Mouse (Mus musculus) stomach, embryonic 15.5 days (tissue): Measurements from ENCODE around the gene Zwint. TPM values are rescaled to one million over a fixed set of nuclear protein-coding genes. Genes with fewer than 3 reads are reported as not detected.
A peak's percentile ranks its signal among the peaks of the same experiment; 100 is the strongest.

ENCODE experiments used
- ATAC-seq: fragments of 200-750 bp; cut with Nextera tagmentation; 2 replicates; pipeline ENCODE4 v1.8.0; 2017; ENCODE audit warnings: low read depth, moderate number of reproducible peaks, moderate TSS enrichment; ENCODE audit not compliant: insufficient read depth, low FRiP score
- H3K27ac ChIP-seq: fragments of 300-500 bp; sonication (generic); 2 replicates; pipeline ENCODE4 v1.5.1; 2015; ENCODE audit warnings: mild to moderate bottlenecking, inconsistent platforms
- H3K27me3 ChIP-seq: fragments of 300-500 bp; sonication (generic); replicated peaks from 2 replicates; pipeline ENCODE4 v1.6.1; 2015; ENCODE audit warnings: inconsistent platforms
- H3K36me3 ChIP-seq: fragments of 300-500 bp; sonication (generic); 2 replicates; pipeline ENCODE4 v1.6.1; 2015; ENCODE audit warnings: inconsistent platforms
- H3K4me1 ChIP-seq: fragments of 300-500 bp; sonication (generic); 2 replicates; pipeline ENCODE4 v1.6.1; 2015; ENCODE audit warnings: inconsistent platforms
- H3K4me2 ChIP-seq: fragments of 300-500 bp; sonication (generic); 2 replicates; pipeline ENCODE4 v1.6.1; 2015; ENCODE audit warnings: mild to moderate bottlenecking, inconsistent platforms
- H3K4me3 ChIP-seq: fragments of 300-500 bp; sonication (generic); replicated peaks from 2 replicates; pipeline ENCODE4 v1.5.1; 2015; ENCODE audit warnings: inconsistent platforms
- H3K9ac ChIP-seq: fragments of 300-500 bp; sonication (generic); 2 replicates; pipeline ENCODE4 v1.6.1; 2015; ENCODE audit warnings: inconsistent platforms
- H3K9me3 ChIP-seq: fragments of 300-500 bp; sonication (generic); 2 replicates; pipeline ENCODE4 v1.6.1; 2016; ENCODE audit warnings: inconsistent platforms
- WGBS: fragments of 180-500 bp; shearing (Covaris S2); methylation state at CpG from one replicate; pipeline ENCODE4 v1.1.7; 2015; 5-methylcytosine and 5-hydroxymethylcytosine counted together
- polyA plus RNA-seq: library from polyadenylated mRNA; unstranded; fragments of >200 nt; fragmentation: Nextera tagmentation; extraction: Ambion mirVana; gene quantifications from 2 replicates; pipeline ENCODE4 v1.2.1, GENCODE M21; 2015

The Zwint gene
- polyA plus RNA-seq, 1 experiment from 2014 or later, result 207 TPM

DNA sequence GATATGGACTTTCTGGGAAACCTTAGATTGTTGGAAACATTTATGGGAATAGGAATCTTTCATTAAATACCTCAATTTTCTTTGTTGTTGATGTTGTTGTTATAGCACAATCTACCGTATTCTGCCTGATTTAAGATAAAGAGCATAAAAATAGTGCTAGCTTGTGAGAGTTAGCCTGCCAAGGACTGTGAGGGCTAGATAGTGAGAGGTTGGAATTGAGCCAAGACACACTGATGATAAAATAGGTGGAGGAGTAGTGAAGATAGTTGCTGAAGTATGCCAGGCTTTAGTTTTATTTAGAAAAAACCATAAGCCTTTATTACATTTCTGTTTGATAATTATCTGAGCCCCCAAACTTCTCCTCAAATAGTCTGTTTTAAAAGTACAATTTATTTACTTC lies 14.4 kb downstream of the Zwint start:
- no peak; the same call in 1 of the 2 replicates for ATAC-seq
- Histone ChIP-seq H3K4me3 (no peak overlapping the region), H3K4me2 (no peak overlapping the region), H3K27me3 (no peaks in the 10 kb centered on the region), H3K27ac (no peak overlapping the region), H3K9me3 (no peaks in the 10 kb centered on the region), H3K9ac (no peak overlapping the region), H3K36me3 (peaks cover 16% of the 10 kb centered on the region), H3K4me1 (no peaks in the 10 kb centered on the region)
- WGBS, result 73% methylated on average over 1 of the region's 1 CpGs

DNA sequence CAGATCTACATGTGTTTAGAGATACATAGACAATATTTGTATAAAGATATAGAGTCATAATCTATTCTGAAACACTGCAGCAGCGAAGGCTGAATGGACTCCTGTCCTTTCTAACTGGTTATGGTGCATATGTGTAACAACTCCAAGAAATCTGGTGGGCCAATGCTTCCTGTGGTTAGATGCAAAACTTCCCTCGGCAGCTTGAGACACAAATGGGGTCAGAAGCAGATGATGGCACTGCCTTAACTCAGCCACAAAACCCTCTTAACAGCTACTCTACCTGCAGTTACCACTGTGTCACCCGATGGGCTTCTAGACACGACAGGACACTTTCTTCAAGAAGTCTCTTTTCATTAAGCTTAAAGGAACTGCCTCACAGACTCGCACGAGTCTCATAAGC lies 21.3 kb downstream of the Zwint start:
- no peak overlapping the region for H3K27ac ChIP-seq
- no peaks in the 10 kb centered on the region for H3K4me1 ChIP-seq
- H3K4me3 ChIP-seq, result no peak overlapping the region
- H3K36me3 ChIP-seq, result peaks cover 9% of the 10 kb centered on the region; the same call in 1 of the 2 replicates
- 83% methylated on average over 6 of the region's 6 CpGs for WGBS
- no peaks in the 10 kb centered on the region for H3K9me3 ChIP-seq
- H3K9ac ChIP-seq, result no peak overlapping the region
- no peaks in the 10 kb centered on the region for H3K27me3 ChIP-seq
- H3K4me2 ChIP-seq, result no peak overlapping the region
- ATAC-seq, result no peak

DNA sequence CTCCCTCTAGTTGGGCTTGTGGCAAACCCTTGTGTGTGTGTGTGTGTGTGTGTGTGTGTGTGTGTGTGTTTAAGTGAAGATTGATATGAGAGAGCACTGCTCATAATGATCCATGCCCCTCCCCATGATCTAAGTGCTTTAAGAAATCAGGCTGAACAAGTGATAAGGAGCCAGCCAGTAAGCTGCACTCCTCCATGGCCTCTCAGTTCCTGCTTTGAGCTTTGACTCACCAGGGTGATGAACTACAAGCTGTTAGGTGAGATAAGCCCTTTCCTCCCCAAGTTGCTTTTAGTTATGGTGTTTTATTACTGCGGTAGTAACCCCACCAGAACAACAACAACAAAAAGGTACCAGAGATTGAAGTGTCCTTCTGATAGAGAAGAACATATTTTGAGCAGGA lies 21.9 kb downstream of the Zwint start:
- Histone ChIP-seq H3K4me3 (no peak overlapping the region), H3K27ac (no peak overlapping the region), H3K27me3 (no peaks in the 10 kb centered on the region), H3K9ac (no peak overlapping the region), H3K36me3 (peaks cover 9% of the 10 kb centered on the region; the same call in 1 of the 2 replicates), H3K4me2 (no peak overlapping the region), H3K4me1 (no peaks in the 10 kb centered on the region), H3K9me3 (no peaks in the 10 kb centered on the region)
- peak; percentile 77; the same call in 1 of the 2 replicates for ATAC-seq
- 84% methylated on average over 1 of the region's 1 CpGs for WGBS

DNA sequence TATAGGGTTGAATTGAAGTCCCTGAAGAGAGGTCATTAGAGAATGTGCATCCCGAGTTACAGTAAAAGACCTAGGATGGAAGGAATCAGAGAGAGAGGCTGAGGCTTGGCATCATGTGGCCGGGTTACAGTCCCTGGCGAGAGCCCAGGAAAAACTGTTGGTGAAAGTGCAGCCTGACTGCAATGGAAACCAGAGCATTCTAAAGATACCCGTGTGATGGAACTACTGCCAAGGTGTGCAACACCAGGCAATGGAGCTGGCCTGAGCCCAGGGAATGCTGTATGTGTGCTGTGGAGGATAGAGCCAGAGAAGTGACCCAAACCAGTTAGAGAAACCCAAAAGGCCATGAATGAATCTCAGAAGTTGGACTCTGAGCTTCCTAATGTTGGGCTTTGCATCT lies 24.4 kb downstream of the Zwint start:
- H3K4me3 ChIP-seq, result no peak overlapping the region
- no peak overlapping the region for H3K27ac ChIP-seq
- 89% methylated on average over 4 of the region's 4 CpGs for WGBS
- H3K4me2 ChIP-seq, result no peak overlapping the region
- H3K4me1 ChIP-seq, result no peaks in the 10 kb centered on the region
- H3K36me3 ChIP-seq, result peaks cover 6% of the 10 kb centered on the region; the same call in 1 of the 2 replicates
- H3K9me3 ChIP-seq, result no peaks in the 10 kb centered on the region
- no peak overlapping the region for H3K9ac ChIP-seq
- ATAC-seq, result no peak
- no peaks in the 10 kb centered on the region for H3K27me3 ChIP-seq

DNA sequence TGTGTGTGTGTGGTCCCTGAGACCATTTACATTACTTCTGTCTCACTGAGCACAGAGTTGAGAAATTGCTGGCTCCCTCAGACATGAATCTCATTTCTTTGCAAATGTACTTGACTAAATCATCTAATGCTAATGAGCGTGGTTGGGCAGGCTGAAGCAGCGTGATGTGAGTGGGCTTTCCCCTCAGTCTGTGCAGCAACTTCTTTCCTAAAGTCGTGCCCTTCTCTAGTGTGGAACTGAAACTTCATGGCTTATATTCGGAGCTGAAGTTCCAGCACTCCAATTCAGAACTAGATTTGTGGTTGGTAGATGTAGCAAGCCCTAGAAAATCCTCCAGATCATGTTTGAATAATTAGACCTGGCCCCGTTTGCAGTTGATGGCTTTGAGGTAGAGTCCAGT lies 46.4 kb downstream of the Zwint start:
- 79% methylated on average over 5 of the region's 5 CpGs for WGBS
- Histone ChIP-seq H3K27ac (no peak overlapping the region), H3K4me3 (no peak overlapping the region), H3K4me1 (no peaks in the 10 kb centered on the region), H3K9ac (no peak overlapping the region), H3K4me2 (no peak overlapping the region), H3K27me3 (no peaks in the 10 kb centered on the region), H3K36me3 (no peaks in the 10 kb centered on the region), H3K9me3 (no peaks in the 10 kb centered on the region)
- ATAC-seq, result no peak

DNA sequence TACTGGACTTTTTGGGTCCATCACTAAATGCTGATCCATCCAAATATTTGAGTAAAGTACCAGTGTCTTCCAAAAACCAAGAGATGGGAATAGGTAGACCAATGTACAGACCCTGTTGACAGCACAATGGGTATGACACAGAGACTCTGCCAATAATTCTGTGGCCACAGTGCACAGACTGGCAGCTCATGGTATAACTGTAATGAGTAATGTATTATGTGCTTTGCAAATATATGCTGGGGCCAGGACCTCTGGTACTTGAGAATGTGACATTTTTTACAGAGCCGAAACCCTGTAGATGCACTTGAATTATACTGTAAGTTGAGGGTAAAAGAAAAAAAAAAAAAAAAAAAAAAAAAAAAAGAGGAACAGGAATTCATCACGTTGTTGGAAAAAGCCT lies 59.1 kb downstream of the Zwint start:
- Histone ChIP-seq H3K4me2 (no peak overlapping the region), H3K4me1 (no peaks in the 10 kb centered on the region), H3K9ac (no peak overlapping the region), H3K27ac (no peak overlapping the region), H3K9me3 (no peaks in the 10 kb centered on the region), H3K27me3 (no peaks in the 10 kb centered on the region), H3K4me3 (no peak overlapping the region), H3K36me3 (no peaks in the 10 kb centered on the region)
- no peak for ATAC-seq
- WGBS, result 52% methylated on average over 2 of the region's 2 CpGs
